Comparison of ENCODE assay signal across 10 mouse cellular contexts in the genomic region with DNA sequence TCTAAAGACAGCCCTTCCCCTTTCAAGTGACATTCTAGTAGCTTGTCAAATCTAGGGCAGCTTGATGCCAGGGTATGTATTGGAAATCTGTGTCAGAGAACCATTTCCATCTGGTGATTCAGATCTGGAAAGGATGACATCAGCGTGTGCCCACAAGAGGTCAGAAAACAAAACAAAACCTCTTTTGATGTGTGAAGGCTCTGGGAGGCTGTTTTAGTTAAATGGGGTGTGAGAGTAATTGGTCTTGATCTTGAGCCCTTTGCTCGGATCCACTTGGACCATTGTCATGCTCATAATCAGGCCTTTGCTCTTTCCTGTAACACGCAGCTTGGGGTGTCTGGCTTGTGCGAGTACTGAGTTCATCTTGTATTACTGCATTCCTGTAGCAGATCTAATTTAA. TPM values are rescaled to one million over a fixed set of nuclear protein-coding genes. Genes with fewer than 3 reads are reported as not detected.
A peak's percentile ranks its signal among the peaks of the same experiment; 100 is the strongest.
DNase-seq lines count a peak whose midpoint lies in the region; ATAC-seq and TF ChIP-seq lines count a peak whose summit lies in the region.
"Had no signal": no experiment of that assay in that cellular context is flagged by ENCODE, and none has a peak within 500 bp of the region (broad histone marks: within the 10 kb centered on the region; RNA-seq: fewer than 3 reads in every experiment).

No protein-coding gene starts in this region.

- no peaks in the 10 kb centered on the region for H3K27me3 ChIP-seq in heart, postnatal 0 days (ENCODE audit: control insufficient read depth, insufficient read depth, low read length)
- H3K27me3 ChIP-seq in heart, embryonic 12.5 days (replicated peaks): no peaks in the 10 kb centered on the region
- no peaks in the 10 kb centered on the region for H3K27me3 ChIP-seq in lung, embryonic 16.5 days (ENCODE audit: control insufficient read depth, insufficient read depth, low read depth, low read length)
- no peaks in the 10 kb centered on the region for H3K27me3 ChIP-seq in forebrain, embryonic 15.5 days

- H3K27ac ChIP-seq in heart, postnatal 0 days (ENCODE audit: low read depth): peak overlapping the region; percentile 22
- no peak overlapping the region for H3K27ac ChIP-seq in heart, embryonic 12.5 days (ENCODE audit: poor library complexity, severe bottlenecking)
- peak overlapping the region; percentile 56; the same call in 1 of the 2 replicates for H3K27ac ChIP-seq in lung, embryonic 16.5 days (ENCODE audit: low read length)
- no peak overlapping the region for H3K27ac ChIP-seq in forebrain, embryonic 15.5 days (replicated peaks)

- 54% methylated on average over 4 of the region's 4 CpGs for WGBS in heart, postnatal 0 days
- 62% methylated on average over 4 of the region's 4 CpGs for WGBS in heart, embryonic 12.5 days
- WGBS in lung, embryonic 16.5 days: 39% methylated on average over 4 of the region's 4 CpGs
- WGBS in forebrain, embryonic 15.5 days: 16% methylated on average over 4 of the region's 4 CpGs

- H3K4me2 ChIP-seq in heart, postnatal 0 days (ENCODE audit: low read depth, low read length): no peak overlapping the region
- H3K4me2 ChIP-seq in heart, embryonic 12.5 days: no peak overlapping the region
- H3K4me2 ChIP-seq in lung, embryonic 16.5 days (ENCODE audit: low read depth, low read length): 0 out of 2 replicates have a peak overlapping the region, but pooled peaks have one; percentile 6
- H3K4me2 ChIP-seq in forebrain, embryonic 15.5 days (replicated peaks): no peak overlapping the region

- H3K9me3 ChIP-seq in heart, postnatal 0 days (replicated peaks; ENCODE audit: control insufficient read depth, low read length): no peaks in the 10 kb centered on the region
- H3K9me3 ChIP-seq in heart, embryonic 12.5 days (replicated peaks): no peaks in the 10 kb centered on the region
- no peaks in the 10 kb centered on the region for H3K9me3 ChIP-seq in lung, embryonic 16.5 days (ENCODE audit: control insufficient read depth, low read length)
- no peaks in the 10 kb centered on the region for H3K9me3 ChIP-seq in forebrain, embryonic 15.5 days

- H3K9ac ChIP-seq in heart, postnatal 0 days (replicated peaks; ENCODE audit: low read depth, low read length): no peak overlapping the region
- H3K9ac ChIP-seq in heart, embryonic 12.5 days: no peak overlapping the region
- H3K9ac ChIP-seq in lung, embryonic 16.5 days (ENCODE audit: low read length): no peak overlapping the region
- H3K9ac ChIP-seq in forebrain, embryonic 15.5 days (replicated peaks): no peak overlapping the region

- ATAC-seq in heart, postnatal 0 days (ENCODE audit: insufficient read depth, low read depth): no peak
- no peak for ATAC-seq in heart, embryonic 12.5 days (ENCODE audit: insufficient number of reproducible peaks, low FRiP score)
- ATAC-seq in activated CD4-positive, CD25-positive, alpha-beta regulatory T cell, adult 4 months: peak; percentile 48
- no peak for ATAC-seq in lung, embryonic 16.5 days (ENCODE audit: low read depth)
- no peak for ATAC-seq in forebrain, embryonic 15.5 days (replicated peaks)

- no peak for TF ChIP-seq EP300 in heart, postnatal 0 days (IDR thresholded peaks at IDR 0.05; ENCODE audit: low read depth)

- peaks cover 42% of the 10 kb centered on the region for H3K4me1 ChIP-seq in heart, postnatal 0 days (ENCODE audit: control insufficient read depth, insufficient read depth)
- peaks cover 60% of the 10 kb centered on the region for H3K4me1 ChIP-seq in heart, embryonic 12.5 days (replicated peaks)
- peaks cover 55% of the 10 kb centered on the region for H3K4me1 ChIP-seq in lung, embryonic 16.5 days (replicated peaks; ENCODE audit: control insufficient read depth, insufficient read depth, low read length)
- peaks cover 38% of the 10 kb centered on the region for H3K4me1 ChIP-seq in forebrain, embryonic 15.5 days

- TF ChIP-seq CTCF in heart, postnatal 0 days (IDR thresholded peaks at IDR 0.05; ENCODE audit: low read depth): no peak

- H3K4me3 ChIP-seq in heart, postnatal 0 days (ENCODE audit: low read depth, low read length): no peak overlapping the region
- H3K4me3 ChIP-seq in heart, embryonic 12.5 days: no peak overlapping the region
- no peak overlapping the region for H3K4me3 ChIP-seq in lung, embryonic 16.5 days (ENCODE audit: low read length)
- H3K4me3 ChIP-seq in forebrain, embryonic 15.5 days: no peak overlapping the region

- no peaks in the 10 kb centered on the region for H3K36me3 ChIP-seq in heart, postnatal 0 days (replicated peaks; ENCODE audit: control insufficient read depth, insufficient read depth, low read length)
- H3K36me3 ChIP-seq in heart, embryonic 12.5 days: peaks cover 7% of the 10 kb centered on the region
- H3K36me3 ChIP-seq in lung, embryonic 16.5 days (ENCODE audit: control insufficient read depth, insufficient read depth, low read length): no peaks in the 10 kb centered on the region
- H3K36me3 ChIP-seq in forebrain, embryonic 15.5 days: no peaks in the 10 kb centered on the region

- DNase-seq in heart, postnatal 0 days (ENCODE audit: low spot score): no peak
- DNase-seq in CD4-positive helper T cell, adult 2 months (ENCODE audit: low read depth, low spot score): peak; percentile 85
- no peak for DNase-seq in embryo, embryonic 11 days
- no peak for DNase-seq in urinary bladder, postnatal 10 days (ENCODE audit: low spot score)
- DNase-seq: heart, postnatal 36 days; layer of hippocampus, postnatal 36 days had no signal

RNA-seq across cellular contexts. Expression of a gene that starts 7.1 kb away (rescaled TPM):
- total RNA-seq in heart, postnatal 0 days (2014; rRNA removed; ENCODE audit: low replicate concordance): 29.5 and 47.7 TPM in 2 replicates
- 17.8 and 19.4 TPM in 2 replicates for polyA plus RNA-seq in heart, postnatal 0 days (2015; fragmentation: Nextera tagmentation; extraction: Ambion mirVana)
- 37.1 and 38.6 TPM in 2 replicates for polyA plus RNA-seq in heart, embryonic 12.5 days (2016; fragmentation: Nextera tagmentation; extraction: Ambion mirVana)
- 10 to 100 TPM; 17.5 to 22.4 TPM for polyA plus RNA-seq in activated CD4-positive, CD25-positive, alpha-beta regulatory T cell, adult 4 months (2017; shearing (Covaris generic))
- 46.1 and 49.8 TPM in 2 replicates for polyA plus RNA-seq in lung, embryonic 16.5 days (2015; fragmentation: Nextera tagmentation; extraction: Ambion mirVana)
- 29.2 and 30.7 TPM in 2 replicates for polyA plus RNA-seq in forebrain, embryonic 15.5 days (2015; fragmentation: Nextera tagmentation; extraction: Ambion mirVana)

RNA-seq across cellular contexts. Expression of a gene that starts 8.2 kb away (rescaled TPM):
- not detected in 2 replicates for total RNA-seq in heart, postnatal 0 days (2014; rRNA removed; ENCODE audit: low replicate concordance)
- polyA plus RNA-seq in heart, postnatal 0 days (2015; fragmentation: Nextera tagmentation; extraction: Ambion mirVana): 0.29 and 0.36 TPM in 2 replicates
- polyA plus RNA-seq in heart, embryonic 12.5 days (2016; fragmentation: Nextera tagmentation; extraction: Ambion mirVana): 0.22 and 0.57 TPM in 2 replicates
- polyA plus RNA-seq in activated CD4-positive, CD25-positive, alpha-beta regulatory T cell, adult 4 months (2017; shearing (Covaris generic)): not detected
- 0.43 and 0.74 TPM in 2 replicates for polyA plus RNA-seq in lung, embryonic 16.5 days (2015; fragmentation: Nextera tagmentation; extraction: Ambion mirVana)
- 1.4 and 1.7 TPM in 2 replicates for polyA plus RNA-seq in forebrain, embryonic 15.5 days (2015; fragmentation: Nextera tagmentation; extraction: Ambion mirVana)

RNA-seq across cellular contexts. Expression of a gene that starts 27.6 kb away (rescaled TPM):
- not detected in 2 replicates for total RNA-seq in heart, postnatal 0 days (2014; rRNA removed; ENCODE audit: low replicate concordance)
- 1.00 and 1.2 TPM in 2 replicates for polyA plus RNA-seq in heart, postnatal 0 days (2015; fragmentation: Nextera tagmentation; extraction: Ambion mirVana)
- 3.1 and 3.3 TPM in 2 replicates for polyA plus RNA-seq in heart, embryonic 12.5 days (2016; fragmentation: Nextera tagmentation; extraction: Ambion mirVana)
- 1 to 10 TPM; 4.1 to 7.7 TPM for polyA plus RNA-seq in activated CD4-positive, CD25-positive, alpha-beta regulatory T cell, adult 4 months (2017; shearing (Covaris generic))
- 2.7 and 3.2 TPM in 2 replicates for polyA plus RNA-seq in lung, embryonic 16.5 days (2015; fragmentation: Nextera tagmentation; extraction: Ambion mirVana)
- polyA plus RNA-seq in forebrain, embryonic 15.5 days (2015; fragmentation: Nextera tagmentation; extraction: Ambion mirVana): 2.3 and 2.6 TPM in 2 replicates

Comparison
In these comparisons a context has a peak if more than half of its experiments do, and no peak if none do; other contexts are left out.
1. H3K27ac ChIP-seq: peak in heart, postnatal 0 days (single experiment) and lung, embryonic 16.5 days (single experiment); none in heart, embryonic 12.5 days (single experiment) and forebrain, embryonic 15.5 days (single experiment).